Mouse (Mus musculus) neural tube, embryonic 11.5 days (tissue): ENCODE data around the gene Ccdc142. TPM values are rescaled to one million over a fixed set of nuclear protein-coding genes. Genes with fewer than 3 reads are reported as not detected.

Source experiments
- ATAC-seq: fragments of 200-750 bp; cut with Nextera tagmentation; 2 replicates; pipeline ENCODE4 v1.8.0; 2017; ENCODE audit warnings: moderate number of reproducible peaks, mild to moderate bottlenecking, moderate TSS enrichment, moderate library complexity; ENCODE audit not compliant: insufficient read depth, low FRiP score, low TSS enrichment
- DNase-seq: peaks from one replicate; pipeline ENCODE4 v3.0.0-alpha.2; 2015; ENCODE audit warnings: low spot score
- H3K27ac ChIP-seq: fragments of 300-500 bp; sonication (generic); 2 replicates; pipeline ENCODE4 v1.5.1; 2014; ENCODE audit warnings: low read depth, mild to moderate bottlenecking, low read length
- H3K27me3 ChIP-seq: fragments of 300-500 bp; sonication (generic); 2 replicates; pipeline ENCODE4 v1.6.1; 2014; ENCODE audit warnings: mild to moderate bottlenecking, low read length, mixed read lengths; ENCODE audit not compliant: control insufficient read depth, insufficient read depth
- H3K36me3 ChIP-seq: fragments of 300-500 bp; sonication (generic); 2 replicates; pipeline ENCODE4 v1.6.1; 2014; ENCODE audit warnings: mild to moderate bottlenecking, low read length, moderate library complexity, mixed read lengths; ENCODE audit not compliant: control insufficient read depth, insufficient read depth
- H3K4me1 ChIP-seq: fragments of 300-500 bp; sonication (generic); 2 replicates; pipeline ENCODE4 v1.6.1; 2014; ENCODE audit warnings: low read length, mixed read lengths; ENCODE audit not compliant: control insufficient read depth, insufficient read depth
- H3K4me2 ChIP-seq: fragments of 300-500 bp; sonication (generic); 2 replicates; pipeline ENCODE4 v1.6.1; 2014; ENCODE audit warnings: low read depth, mild to moderate bottlenecking, moderate library complexity
- H3K4me3 ChIP-seq: fragments of 300-500 bp; sonication (generic); 2 replicates; pipeline ENCODE4 v1.5.1; 2014; ENCODE audit warnings: low read depth, low read length
- H3K9ac ChIP-seq: fragments of 300-500 bp; sonication (generic); 2 replicates; pipeline ENCODE4 v1.6.1; 2014; ENCODE audit warnings: mild to moderate bottlenecking, low read length
- H3K9me3 ChIP-seq: fragments of 300-500 bp; sonication (generic); 2 replicates; pipeline ENCODE4 v1.6.1; 2016; ENCODE audit warnings: low read length; ENCODE audit not compliant: control insufficient read depth
- WGBS: fragments of 180-500 bp; shearing (Covaris S2); extraction: QIAGEN DNeasy Blood & Tissue Kit; methylation state at CpG from one replicate; pipeline ENCODE4 v1.1.7; 2014; 5-methylcytosine and 5-hydroxymethylcytosine counted together
- polyA plus RNA-seq: library from polyadenylated mRNA; unstranded; fragments of >200 nt; fragmentation: Nextera tagmentation; extraction: Ambion mirVana; gene quantifications from 2 replicates; pipeline ENCODE4 v1.2.1, GENCODE M21; 2014

The Ccdc142 gene
- polyA plus RNA-seq, 1 experiment from 2014 or later = 3.3 TPM

DNA sequence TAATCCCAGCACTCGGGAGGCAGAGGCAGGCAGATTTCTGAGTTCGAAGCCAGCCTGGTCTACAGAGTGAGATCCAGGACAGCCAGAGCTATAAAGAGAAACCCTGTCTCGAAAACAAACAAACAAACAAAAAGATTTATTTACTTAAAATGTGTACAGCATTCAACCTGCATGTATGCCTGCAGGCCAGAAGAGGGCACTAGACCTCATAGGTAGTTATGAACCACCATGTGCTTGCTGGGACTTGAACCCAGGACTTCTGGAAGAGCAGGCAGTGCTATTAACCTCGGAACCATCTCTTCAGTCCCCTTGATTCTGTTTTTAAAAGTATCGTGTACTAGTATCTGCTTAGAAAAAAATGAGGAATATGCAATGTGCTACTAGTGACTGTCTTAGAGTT, 26.0 kb downstream of the Ccdc142 start:
- H3K27ac ChIP-seq = no peak overlapping the region
- ATAC-seq (no peak), DNase-seq (no peak)
- peaks cover 15% of the 10 kb centered on the region for H3K4me1 ChIP-seq
- H3K27me3 ChIP-seq = no peaks in the 10 kb centered on the region
- no peak overlapping the region for H3K4me2 ChIP-seq
- no peak overlapping the region for H3K4me3 ChIP-seq
- H3K36me3 ChIP-seq = no peaks in the 10 kb centered on the region
- H3K9me3 ChIP-seq = no peaks in the 10 kb centered on the region
- H3K9ac ChIP-seq = no peak overlapping the region
- 92% methylated on average over 5 of the region's 5 CpGs for WGBS

GRCm38 (mm10) chr6:83131469-83132034, 30.2 kb downstream of the Ccdc142 start:
- Histone ChIP-seq H3K4me1 (peaks cover 5% of the 10 kb centered on the region), H3K9me3 (no peaks in the 10 kb centered on the region), H3K4me2 (no peak overlapping the region), H3K27ac (no peak overlapping the region), H3K27me3 (no peaks in the 10 kb centered on the region), H3K36me3 (no peaks in the 10 kb centered on the region), H3K4me3 (no peak overlapping the region), H3K9ac (no peak overlapping the region)
- WGBS = 83% methylated on average over 6 of the region's 6 CpGs
- ATAC-seq (no peak), DNase-seq (no peak)

GRCm38 (mm10) chr6:83132176-83132919, 30.9 kb downstream of the Ccdc142 start:
- Histone ChIP-seq H3K9me3 (no peaks in the 10 kb centered on the region), H3K27me3 (no peaks in the 10 kb centered on the region), H3K4me3 (no peak overlapping the region), H3K4me1 (peaks cover 5% of the 10 kb centered on the region), H3K4me2 (no peak overlapping the region), H3K9ac (no peak overlapping the region), H3K27ac (no peak overlapping the region), H3K36me3 (no peaks in the 10 kb centered on the region)
- DNase-seq = no peak
- WGBS = 84% methylated on average over 9 of the region's 9 CpGs
- ATAC-seq = no peak

- ATAC-seq = no peak
- no peak overlapping the region for H3K9ac ChIP-seq
- H3K27ac ChIP-seq = no peak overlapping the region
- peaks cover 19% of the 10 kb centered on the region for H3K4me1 ChIP-seq
- no peak for DNase-seq
- no peaks in the 10 kb centered on the region for H3K36me3 ChIP-seq
- H3K4me2 ChIP-seq = no peak overlapping the region
- no peaks in the 10 kb centered on the region for H3K9me3 ChIP-seq
- 87% methylated on average over 3 of the region's 3 CpGs for WGBS
- no peak overlapping the region for H3K4me3 ChIP-seq
- H3K27me3 ChIP-seq = no peaks in the 10 kb centered on the region
Observed at GRCm38 (mm10) chr6:83134226-83134625, 32.8 kb downstream of the Ccdc142 start.

DNA sequence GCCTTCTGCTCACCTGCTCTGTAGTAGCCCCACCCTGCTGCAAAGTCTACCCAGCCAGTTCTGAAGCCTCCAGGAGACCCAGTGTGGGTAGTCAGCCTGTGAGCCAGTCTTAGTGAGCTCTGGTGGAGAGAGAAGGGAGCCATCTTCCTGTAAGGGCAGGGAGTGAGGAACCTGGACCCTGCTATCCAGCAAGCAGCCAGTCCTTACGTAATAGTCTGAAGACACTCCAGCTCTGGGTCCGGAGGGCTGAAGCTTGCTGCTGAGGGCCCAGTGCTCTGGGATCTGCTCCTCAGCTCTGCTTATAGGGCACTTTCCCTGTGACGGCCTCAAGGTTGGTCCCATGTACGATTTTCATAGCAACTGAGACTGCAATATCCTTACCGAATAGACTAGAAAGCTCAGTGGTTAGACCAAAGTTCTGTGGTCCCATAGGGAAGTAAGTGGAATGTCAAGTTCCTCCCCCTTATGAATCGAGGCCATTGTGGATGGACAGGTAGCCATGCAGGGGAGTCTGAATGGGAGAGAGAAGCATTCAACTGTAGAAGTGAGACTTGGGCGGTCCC, 33.6 kb downstream of the Ccdc142 start, which contains the start of gene Rtkn:
Gene Rtkn, plus strand, starts transcription at position 513 of the 563 bp plus-strand sequence.
- 57% methylated on average over 7 of the region's 7 CpGs for WGBS
- Histone ChIP-seq H3K27ac (no peak within 1 kb of the TSS), H3K27me3 (no peaks in the 10 kb centered on the region), H3K36me3 (no peaks in the 10 kb centered on the region), H3K4me2 (peak within 1 kb of the TSS; percentile 91), H3K9ac (peak within 1 kb of the TSS; percentile 98), H3K4me3 (peak within 1 kb of the TSS; percentile 58), H3K9me3 (no peaks in the 10 kb centered on the region), H3K4me1 (peaks cover 21% of the 10 kb centered on the region)
- DNase-seq (no peak), ATAC-seq (no peak)

DNA sequence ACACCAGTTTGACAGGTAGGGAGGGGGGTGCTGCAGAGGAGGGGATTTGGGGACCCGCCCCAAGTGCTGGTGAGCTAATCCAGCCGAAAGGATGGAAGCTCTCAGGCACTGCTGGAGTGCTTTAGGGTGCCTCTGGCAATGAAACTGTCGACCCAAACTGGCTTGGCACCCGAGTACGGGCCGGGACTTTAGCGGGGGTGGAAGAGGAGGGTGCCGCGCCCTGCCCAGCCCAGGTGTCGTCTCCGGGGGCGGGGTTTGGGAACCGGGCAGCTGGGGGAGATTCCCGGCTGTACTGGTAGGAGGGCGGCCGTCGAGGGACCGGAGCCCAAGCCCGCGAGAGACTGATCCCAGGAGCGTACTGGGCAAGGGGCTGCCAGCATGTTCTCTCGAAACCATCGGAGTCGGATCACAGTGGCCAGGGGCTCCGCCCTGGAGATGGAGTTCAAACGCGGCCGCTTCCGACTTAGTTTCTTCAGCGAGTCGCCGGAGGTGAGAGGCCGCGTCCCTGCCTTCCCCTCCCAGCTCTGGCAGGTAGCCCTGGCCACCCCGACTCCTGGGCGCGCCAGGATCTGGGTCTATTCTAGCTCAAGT, 34.3 kb downstream of the Ccdc142 start:
- Histone ChIP-seq H3K27ac (no peak overlapping the region), H3K4me1 (peaks cover 21% of the 10 kb centered on the region)

DNA sequence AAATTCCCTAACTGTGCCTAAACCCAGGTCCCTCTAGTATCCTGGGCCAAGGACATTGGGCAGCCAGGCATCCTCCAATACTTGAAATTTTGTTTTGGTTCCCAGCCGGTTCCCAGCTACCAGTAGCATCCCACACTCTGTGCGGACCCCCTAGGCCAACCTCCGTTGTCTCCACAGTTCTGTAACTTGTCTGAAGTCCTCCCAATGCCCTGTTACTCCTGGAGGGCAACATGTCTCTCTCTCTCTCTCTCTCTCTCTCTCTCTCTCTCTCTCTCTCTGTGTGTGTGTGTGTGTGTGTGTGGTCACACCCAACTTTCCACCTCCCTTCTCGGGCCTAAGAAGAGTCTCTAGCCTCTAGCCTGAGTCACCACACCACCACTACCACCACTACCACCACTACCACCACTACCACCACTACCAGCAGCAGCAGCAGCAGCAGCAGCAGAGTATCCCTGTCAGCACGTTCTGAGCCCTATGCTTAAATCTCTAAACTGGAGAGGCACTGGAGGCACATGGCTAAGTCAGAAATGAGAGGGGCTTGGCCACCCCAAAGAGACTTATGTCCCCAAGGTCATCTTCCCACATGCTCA, 35.0 kb downstream of the Ccdc142 start:
- Histone ChIP-seq H3K9ac (peak overlapping the region; percentile 98), H3K4me1 (peaks cover 22% of the 10 kb centered on the region), H3K4me3 (peak overlapping the region; percentile 58), H3K27ac (peak overlapping the region; percentile 99), H3K9me3 (no peaks in the 10 kb centered on the region), H3K27me3 (no peaks in the 10 kb centered on the region), H3K4me2 (peak overlapping the region; percentile 91), H3K36me3 (no peaks in the 10 kb centered on the region)
- no peak for DNase-seq
- WGBS = 13% methylated on average over 5 of the region's 5 CpGs
- ATAC-seq = no peak

More for the DNA sequence above, 34.3 kb downstream of the Ccdc142 start:
- Histone ChIP-seq H3K36me3 (no peaks in the 10 kb centered on the region), H3K4me3 (peak overlapping the region; percentile 58), H3K9ac (peak overlapping the region; percentile 98), H3K4me2 (peak overlapping the region; percentile 91), H3K9me3 (no peaks in the 10 kb centered on the region), H3K27me3 (no peaks in the 10 kb centered on the region)
- DNase-seq (peak; percentile 19), ATAC-seq (no peak)
- 5% methylated on average over 37 of the region's 37 CpGs for WGBS

GRCm38 (mm10) chr6:83136881-83137575, 35.6 kb downstream of the Ccdc142 start:
- Histone ChIP-seq H3K9me3 (no peaks in the 10 kb centered on the region), H3K4me2 (peak overlapping the region; percentile 91), H3K27me3 (no peaks in the 10 kb centered on the region), H3K36me3 (no peaks in the 10 kb centered on the region), H3K4me3 (peak overlapping the region; percentile 58), H3K4me1 (peaks cover 27% of the 10 kb centered on the region), H3K27ac (peak overlapping the region; percentile 99), H3K9ac (peak overlapping the region; percentile 98)
- peak; percentile 87 for DNase-seq
- ATAC-seq = peak; percentile 79
- 1% methylated on average over 23 of the region's 26 CpGs for WGBS
